Mouse (Mus musculus): ENCODE measurements around the gene Arhgap10. TPM values are rescaled to one million over a fixed set of nuclear protein-coding genes. Genes with fewer than 3 reads are reported as not detected.

Arhgap10 gene
- total RNA-seq, 4 experiments from 2014 or later: 9.6 to 10.8 (median 10.2) TPM

DNA sequence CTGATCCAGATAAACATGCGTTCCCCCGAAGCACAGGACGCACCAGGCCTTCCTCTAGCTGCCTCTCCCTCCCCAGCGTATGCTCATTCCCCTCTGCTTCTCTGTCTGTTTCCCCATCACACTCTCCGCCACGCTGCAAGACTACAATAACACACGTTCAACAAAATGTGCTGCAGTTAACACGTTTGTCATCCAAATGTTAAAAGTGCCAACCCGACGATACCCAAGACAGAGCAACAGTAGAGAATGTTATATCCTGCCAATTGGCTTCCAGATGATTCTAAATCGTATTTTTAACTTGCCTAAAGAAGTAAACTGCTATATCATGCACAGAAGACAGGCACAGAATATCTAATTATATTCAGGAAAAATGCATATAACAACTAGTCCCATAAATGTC is 223.2 kb downstream of the Arhgap10 start:
- DNase-seq (ENCODE audit: low spot score in 2 of 2): no peak

DNA sequence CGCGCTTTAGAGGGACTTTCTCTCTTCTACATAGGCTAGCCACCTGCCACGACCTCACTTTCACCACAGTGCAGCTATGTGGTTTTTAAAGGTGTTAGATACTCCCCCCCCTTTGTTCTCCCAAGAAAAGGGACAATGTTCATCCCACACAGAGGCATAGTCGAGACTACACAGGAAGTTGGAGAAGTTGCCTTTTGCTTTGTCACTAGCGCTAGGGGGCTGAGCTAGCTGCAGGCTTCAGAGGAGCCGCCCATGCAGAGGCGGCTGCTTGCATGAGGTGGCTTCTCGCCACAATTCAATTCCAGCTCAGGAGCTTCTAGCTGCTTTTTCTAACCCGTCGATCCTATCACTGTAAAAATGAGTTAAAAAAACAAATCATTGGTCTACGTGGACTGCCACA is 225.1 kb downstream of the Arhgap10 start:
- DNase-seq (ENCODE audit: low spot score in 2 of 2): no peak

DNA sequence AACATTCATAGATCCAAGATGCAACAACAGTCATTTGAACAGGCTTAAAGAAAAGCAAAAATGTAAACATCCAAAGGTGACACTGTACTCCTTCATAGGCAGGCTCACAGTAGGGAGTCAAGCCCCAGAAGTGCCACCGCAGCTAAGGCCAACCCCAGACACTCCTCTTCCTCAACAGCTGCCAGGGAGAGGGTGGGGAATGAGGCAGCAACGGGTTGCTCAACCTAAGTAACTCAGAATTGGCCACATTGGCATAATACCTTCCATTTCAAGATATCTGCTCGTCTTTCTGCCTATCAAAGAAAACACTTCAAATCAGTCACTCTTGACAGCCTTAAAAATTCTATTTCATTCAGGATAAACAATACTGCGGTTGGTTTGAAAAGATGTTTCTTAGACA is 225.6 kb downstream of the Arhgap10 start:
- no peak for DNase-seq (ENCODE audit: low spot score in 2 of 2)

DNA sequence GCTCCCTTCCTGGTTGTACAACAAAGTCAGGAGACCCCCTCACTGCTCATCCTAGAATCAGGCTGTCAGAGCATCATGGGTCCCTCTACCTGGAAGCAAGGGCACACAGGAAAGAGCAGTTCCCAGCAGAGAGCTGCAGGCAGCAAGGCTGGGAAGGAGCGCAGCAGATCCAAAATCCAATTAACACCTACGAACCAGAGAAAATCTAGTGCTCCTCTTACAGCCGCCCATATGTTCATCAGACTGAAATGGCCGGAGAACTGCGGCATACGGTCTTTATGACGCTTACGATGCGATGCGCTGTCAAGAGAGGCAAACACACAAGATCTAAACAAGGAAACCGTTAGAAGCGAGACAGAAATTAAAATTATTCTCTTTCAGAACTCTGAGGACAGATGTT is 229.3 kb downstream of the Arhgap10 start:
- no peak for DNase-seq (ENCODE audit: low spot score in 2 of 2)

DNA sequence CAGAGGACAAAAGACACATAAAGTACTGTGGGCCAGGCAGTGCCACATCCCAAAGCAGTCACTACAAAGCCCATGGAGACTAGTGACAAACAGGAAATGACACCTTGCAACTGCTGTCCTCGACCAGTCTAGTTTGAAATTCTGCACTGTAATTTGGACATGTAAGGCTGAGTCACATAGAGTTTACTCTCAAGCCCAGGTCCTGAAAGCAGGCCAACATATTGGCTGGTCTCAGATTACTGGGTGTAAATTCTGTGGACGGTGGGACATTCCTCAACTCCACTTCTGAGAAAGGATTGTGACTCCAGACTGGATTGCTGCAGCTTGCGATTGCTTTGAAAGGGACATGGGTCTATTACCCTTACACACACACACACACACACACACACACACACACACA is 229.7 kb downstream of the Arhgap10 start:
- no peak for DNase-seq (ENCODE audit: low spot score in 2 of 2)

DNA sequence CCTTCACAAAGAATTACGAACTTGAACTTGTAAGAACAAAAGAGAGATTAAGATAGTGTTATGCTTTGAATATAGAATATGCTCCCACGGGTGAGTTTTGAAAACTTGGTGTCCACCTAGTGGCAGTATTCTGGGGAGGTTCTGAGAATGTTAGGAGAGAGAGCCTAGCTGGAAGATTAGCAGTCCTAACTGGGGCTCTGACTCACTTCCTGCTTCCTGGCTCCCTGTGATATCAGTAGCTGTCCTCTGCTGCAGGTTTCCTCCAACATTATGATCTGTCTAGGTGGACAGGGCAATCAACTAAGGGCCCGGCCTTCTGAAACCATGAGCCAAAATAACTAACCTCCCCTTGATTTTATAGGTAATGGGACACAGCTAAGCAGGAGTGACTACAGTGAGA is 233.3 kb downstream of the Arhgap10 start:
- no peak for DNase-seq (ENCODE audit: low spot score in 2 of 2)

DNA sequence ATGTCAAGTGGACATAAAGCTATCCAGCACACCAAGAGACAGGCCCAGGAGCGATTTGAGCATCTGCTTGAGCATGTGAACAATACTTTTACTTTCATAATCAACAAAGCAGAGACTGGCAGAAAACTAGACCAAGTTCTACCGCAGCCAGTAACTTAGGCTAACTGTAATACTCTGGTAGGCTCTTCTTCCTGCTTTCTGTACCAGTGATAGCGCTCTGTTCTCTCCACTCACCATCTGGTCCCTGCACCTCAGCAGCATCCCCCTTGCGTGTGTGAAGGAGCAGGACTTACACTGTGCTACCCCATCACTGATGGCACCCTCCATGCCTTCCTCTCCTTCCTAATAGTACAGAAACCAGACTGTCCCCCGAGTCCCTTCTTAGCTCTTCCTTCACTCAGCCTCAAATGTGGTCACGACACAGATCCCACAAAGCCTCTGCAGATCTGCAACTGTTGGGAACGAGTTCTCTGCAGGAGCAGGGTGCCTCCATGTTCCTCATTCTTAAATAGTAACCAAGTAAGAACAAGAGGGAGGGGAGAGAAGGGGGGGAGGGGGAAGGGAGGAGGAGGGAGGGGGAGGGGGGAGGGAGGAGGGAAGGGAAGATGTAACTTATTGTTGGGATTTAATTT is 235.0 kb downstream of the Arhgap10 start:
- no peak for DNase-seq (ENCODE audit: low spot score in 2 of 2)

DNA sequence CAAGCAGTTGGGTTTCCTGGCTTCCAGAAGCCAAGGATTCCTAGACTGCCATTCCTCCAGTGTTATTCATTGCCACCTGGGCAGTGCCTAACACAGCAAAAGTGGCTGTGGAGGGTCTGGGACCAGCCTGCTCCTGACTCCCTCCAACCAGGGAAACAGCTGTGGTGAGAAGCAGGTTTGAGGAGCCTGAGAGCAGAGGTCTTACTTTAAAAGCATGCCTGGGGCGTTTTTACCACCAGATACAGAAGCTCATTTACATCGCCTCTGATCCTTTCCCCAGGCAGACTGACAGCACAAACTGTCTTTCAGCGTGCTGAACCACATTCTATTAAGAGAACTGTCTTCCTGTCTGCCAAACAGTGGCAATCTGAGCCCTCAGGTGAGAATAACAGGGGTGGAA is 237.8 kb downstream of the Arhgap10 start:
- no peak for DNase-seq (ENCODE audit: low spot score in 2 of 2)

DNA sequence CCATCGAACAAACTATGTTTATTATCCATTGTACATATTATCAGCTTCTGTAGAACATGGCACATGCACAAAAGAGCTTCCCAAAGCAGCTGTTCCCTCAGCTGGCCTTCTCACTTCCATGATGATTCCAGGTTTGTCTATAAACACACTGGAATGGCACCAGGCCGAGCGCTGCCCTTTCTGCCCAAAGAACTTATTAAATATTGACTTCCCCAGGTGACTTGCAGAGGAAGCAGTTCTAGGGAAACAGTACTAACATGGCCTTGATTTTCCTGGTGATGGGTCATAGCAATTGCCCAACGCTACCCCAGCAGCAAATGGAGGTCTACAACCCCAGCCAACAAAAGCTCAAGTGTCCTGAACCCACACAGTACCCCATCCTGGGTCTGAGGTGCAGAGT is 239.5 kb downstream of the Arhgap10 start:
- no peak for DNase-seq (ENCODE audit: low spot score in 2 of 2)

DNA sequence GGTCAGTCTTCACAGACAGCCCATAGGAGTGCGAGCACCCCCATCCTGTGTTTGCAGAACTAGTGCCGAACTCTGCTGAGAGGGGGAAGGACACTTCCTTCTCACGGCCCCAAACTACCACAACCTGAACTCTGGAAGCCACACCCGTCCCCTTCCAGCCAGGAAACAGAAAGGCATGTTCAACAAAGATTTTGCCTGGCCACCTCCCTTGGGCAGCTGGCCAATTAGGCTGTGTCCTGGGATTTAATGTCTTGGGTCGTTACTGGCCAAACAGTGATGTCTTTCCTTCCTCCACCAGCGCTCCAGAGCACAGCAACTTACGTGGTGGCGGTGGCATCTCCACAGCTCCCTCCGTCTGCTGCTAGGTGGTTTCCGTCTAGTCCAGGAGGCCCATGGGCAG is 240.9 kb downstream of the Arhgap10 start:
- no peak for DNase-seq (ENCODE audit: low spot score in 2 of 2)

DNA sequence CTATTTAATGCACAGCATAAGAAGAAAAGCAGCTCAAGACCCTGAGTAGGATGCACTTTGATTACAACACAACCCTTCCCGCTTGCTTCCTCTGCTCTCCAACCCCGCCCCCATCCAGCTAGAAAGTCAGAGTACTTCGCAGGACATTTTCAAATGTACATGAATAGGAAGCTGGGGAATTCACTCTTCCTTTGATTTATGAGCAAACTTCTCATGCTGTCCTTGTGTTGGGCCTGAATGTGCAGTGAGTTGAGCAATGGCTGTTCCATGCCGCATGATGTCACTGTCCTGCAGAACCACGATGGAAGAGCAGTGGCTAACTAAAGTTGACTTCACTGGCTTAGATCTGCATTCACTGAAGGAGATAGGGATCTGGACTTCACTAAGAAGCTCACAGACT is 242.2 kb downstream of the Arhgap10 start:
- no peak for DNase-seq (ENCODE audit: low spot score in 2 of 2)

DNA sequence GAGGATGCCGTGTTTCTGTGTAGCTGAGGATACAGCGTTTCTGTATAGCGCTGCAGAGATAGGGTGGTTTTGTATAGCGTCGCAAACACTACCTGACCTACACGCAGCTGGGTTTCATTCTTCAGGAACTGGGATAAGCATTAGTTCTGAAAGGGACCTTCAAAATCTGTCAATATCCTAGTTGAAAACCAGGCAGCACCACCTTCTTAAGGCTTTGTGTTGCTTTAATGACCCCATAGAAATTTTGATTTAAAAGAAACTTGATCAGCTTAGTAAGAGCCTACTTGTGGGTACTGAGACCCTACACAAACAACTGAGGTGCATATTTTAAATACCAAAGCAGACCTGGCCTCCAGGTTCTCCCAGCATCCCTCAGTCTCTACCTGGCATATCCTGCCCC is 245.6 kb downstream of the Arhgap10 start:
- no peak for DNase-seq (ENCODE audit: low spot score in 2 of 2)

DNA sequence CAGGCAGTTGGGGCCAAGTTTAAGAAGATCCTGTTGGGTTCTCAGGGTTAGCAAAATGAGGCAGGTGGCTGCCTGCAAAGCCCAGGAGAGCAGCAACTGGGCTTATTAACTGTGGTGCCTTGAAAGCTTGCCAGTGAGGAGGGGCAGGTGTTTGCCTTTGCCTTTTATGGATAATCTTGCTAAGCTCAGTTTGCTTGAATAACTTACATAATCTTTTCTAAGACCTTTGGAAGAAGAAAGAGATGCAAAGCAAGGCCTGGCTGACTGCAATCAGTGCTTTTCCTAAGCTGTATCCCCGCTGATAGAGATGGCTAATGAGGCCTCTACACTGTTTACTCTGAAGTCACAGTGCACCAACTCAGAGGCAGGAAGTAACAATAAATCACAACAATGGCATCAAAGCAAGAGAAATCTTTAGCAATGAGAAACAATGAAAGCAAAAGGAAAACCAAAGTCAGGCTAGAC is 249.8 kb downstream of the Arhgap10 start:
- no peak for DNase-seq (ENCODE audit: low spot score in 2 of 2)

DNA sequence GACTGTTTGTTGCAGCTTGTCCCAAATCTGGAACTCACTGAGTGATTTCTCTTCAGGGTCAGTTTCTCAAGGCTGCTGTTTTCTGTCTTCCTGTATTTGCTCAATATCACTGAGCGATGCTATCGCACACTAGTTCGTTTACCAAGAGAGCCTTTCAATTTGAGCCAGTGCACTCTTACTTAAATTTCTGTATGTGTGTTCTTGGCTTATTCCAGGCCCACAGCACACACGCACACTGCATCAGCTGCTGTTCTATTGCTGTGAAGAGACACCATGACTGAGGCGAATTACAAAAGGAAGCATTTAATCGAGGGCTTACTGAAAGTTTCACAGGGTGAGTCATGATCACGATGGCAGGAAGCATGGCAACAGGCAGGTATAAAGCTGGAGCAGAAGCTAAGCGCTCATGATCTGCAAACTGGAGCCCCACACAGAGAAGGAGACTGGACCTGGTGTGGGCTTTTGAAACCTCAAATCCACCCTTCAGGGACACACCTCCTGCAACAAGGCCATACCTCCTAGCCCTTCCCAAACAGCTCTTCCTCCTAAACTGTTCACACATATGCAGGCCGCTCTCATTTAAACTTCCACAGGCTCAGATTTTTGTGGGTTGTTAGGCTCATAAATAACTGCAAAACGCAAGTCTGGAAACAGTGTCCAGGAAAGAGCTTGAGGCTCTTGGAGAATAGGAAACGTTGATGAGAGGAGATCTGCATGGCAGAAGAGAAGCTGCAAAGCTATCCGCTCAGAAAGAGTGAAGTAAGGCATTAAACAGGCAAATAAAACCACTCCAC is 255.3 kb downstream of the Arhgap10 start:
- DNase-seq (ENCODE audit: low spot score in 2 of 2): no peak

DNA sequence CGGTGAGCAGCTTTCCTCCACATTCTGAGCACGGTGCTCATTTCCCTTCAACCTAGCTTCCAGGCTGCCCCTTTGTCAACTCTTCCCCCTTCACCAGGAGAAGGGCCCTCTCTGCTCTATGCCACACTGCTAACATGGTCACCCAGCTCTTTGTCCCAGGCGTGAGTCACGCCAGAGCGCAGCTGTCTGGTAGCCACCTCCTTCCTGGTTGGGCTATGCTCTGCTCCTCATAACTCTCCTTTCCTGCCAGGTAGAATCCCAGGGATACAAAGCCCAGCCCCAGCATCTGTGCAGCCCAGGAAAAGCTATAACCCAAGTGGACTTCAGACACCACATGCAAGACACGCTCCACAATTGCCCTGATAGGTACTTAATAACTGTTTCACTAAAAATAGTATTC is 256.5 kb downstream of the Arhgap10 start:
- DNase-seq (ENCODE audit: low spot score in 2 of 2): no peak

DNA sequence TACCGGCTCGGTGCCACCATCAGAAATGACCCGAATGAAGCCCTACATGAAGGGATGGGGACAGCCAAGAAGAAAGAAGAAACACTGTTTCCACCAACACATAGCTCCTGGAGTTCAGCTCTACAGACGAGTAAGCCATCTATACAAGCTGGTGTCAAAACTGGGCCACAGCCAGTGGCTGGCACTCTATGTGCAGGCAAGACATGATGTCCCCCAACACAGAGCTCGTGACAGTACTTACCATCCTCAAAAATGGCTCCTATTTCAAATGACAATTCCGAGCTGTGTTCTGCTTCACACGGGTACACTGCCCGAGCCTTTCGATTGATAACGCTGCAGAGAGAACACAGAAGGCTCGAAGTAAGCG is 260.7 kb downstream of the Arhgap10 start:
- DNase-seq (ENCODE audit: low spot score in 2 of 2): peak in 1 of 2 experiments; percentile 29

DNA sequence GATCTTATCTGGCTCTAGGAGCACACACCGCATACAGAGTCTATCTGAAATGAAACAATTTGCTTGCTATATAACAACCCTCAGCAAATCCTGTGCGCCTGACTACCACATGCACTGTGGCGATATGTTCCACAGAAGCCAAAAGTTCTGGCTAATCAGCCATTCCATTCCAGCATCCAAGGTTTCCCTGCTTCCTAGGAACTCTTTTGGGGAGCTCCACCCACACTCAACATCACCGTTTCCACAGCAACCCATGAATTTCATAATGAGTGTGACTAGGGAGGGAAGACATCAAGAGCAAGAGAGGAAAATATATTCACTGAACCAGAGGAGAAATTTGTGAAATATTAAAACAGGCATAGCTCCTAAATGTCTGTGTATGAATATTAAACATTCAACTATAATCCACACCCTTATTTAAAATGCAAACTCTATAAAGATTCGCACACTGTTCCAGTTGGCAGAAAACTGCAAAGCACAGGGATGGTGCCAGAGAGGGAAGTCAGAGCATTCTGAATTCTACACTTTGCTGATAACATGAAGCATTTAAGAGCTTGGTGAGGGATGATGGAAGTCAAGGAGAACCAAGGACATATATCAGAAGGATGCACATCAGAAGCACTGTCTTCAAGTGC is 261.2 kb downstream of the Arhgap10 start:
- DNase-seq (ENCODE audit: low spot score in 2 of 2): peak; percentile 69 to 79

DNA sequence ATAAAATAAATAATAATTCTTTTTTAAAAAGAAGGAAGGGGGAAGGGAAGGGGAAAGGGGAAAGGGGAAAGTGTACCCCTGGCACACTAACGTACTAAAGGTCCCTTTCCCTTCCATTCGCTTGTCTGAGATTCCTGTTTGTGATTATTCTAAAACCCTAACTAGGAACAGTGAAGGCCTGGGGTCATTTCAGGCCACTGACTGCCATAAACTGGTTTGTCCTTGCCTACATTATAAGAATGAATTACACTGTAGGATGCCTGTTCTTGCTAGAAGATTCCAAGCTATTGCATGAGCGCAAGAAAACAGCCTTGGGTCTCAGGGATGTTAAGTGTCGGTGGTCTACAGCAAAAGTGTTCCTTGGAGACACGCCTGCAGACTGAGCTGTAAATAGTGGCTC is 263.3 kb downstream of the Arhgap10 start:
- no peak for DNase-seq (ENCODE audit: low spot score in 2 of 2)

DNA sequence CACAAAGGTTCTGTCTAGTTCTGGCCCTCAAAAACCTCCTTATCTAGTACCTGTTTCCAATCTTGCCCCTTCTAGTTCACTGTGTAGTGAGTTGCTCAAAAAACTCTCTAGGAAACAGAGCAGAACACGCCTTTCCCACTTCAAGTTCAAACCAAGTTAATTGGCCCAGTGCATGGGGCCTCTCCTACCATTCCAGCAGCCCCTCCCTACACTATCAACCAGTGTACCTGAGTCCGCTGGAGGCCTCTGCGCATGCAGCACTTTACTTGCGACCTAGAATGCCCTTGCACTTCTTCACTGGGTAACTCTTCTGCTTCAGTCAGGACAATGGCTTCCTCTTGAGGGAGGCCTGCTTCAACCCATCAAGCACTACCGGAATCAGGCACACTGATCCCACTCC is 266.6 kb downstream of the Arhgap10 start:
- no peak for DNase-seq (ENCODE audit: low spot score in 2 of 2)

DNA sequence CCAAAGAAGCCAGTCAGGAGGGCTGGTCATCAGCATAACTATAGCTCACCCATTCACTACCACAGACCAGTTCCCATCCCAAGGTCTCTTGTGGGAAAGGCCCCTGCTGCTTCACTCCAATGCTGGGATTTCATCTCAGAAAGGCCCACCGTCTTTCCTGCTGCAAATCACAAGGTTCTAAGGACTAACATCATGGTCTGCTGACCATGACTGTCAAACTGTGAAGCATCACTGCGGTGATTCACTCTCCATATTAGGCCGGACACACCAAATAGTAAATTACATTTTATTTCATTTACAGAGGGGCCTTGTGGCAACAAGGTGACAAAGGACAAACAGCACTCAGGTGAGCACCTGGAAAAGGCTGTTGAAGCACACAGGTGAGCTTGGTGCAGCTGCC is 267.7 kb downstream of the Arhgap10 start:
- no peak for DNase-seq (ENCODE audit: low spot score in 2 of 2)

DNA sequence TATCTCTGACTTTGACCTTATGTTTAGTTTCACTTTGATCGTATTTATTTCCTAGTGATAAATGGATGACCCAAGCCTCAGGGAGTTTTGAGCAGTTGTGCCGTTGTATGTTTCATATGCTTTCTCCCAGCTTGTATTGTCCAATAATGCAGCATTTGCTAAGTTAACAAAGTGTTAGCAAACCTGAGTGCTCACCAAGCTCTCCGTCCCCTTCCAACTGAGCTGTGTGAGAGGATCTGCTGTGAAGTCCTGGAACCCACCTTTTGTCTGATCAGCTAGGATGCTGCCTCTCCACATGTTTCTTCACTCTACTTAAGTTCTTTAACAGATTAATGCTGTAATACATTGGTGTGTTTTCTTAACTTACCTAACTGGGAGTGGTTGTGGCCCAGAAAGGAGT is 276.4 kb downstream of the Arhgap10 start:
- no peak for DNase-seq (ENCODE audit: low spot score in 2 of 2)

DNA sequence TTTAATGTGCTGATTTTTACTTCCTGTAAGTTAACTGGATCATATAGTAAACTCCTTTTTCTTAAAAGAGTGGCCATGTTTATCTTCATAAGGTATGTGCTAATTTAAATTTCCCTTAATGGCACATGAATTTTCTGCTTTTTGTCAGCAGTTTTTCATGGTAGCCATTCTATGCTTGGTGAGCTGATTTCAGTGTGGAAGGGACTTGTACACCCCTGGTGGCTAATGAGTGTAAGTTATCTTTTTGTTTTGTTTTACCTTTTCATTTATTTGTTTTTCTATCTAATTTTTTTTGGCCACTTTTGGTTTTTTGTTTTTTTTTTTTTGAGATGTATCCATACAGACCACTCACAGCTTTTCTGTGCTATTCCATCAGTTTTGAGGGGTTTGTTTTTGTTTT is 278.3 kb downstream of the Arhgap10 start:
- no peak for DNase-seq (ENCODE audit: low spot score in 2 of 2)

DNA sequence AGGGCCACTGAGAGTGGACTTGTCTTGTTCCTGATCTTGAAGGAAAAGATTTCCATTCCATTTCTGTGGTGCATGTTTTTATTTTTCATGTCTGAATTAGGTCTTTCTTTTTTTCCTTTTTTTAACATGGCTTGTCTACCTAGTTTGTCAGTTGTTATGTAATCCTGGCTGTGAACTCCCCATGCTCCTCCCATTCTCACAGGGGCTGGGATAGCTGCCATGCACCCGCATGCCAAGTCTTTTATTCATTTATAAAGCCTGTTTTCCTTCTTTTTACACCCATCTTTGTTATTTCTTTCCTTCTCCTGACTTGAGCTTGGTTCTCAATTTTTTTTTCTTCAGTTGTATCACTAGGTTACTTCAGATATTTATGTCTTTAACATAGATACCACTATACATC is 281.1 kb downstream of the Arhgap10 start:
- peak in 1 of 2 experiments; percentile 35 for DNase-seq (ENCODE audit: low spot score in 2 of 2)

All from layer of hippocampus, adult 8-10 months (tissue).